Mouse (Mus musculus): ENCODE measurements around the gene Rnf166.

Rnf166 gene

GRCm38 (mm10) chr8:122437708-122438331, 38.0 kb downstream of the Rnf166 start:
- DNase-seq = no peak

GRCm38 (mm10) chr8:122436586-122437125, 39.2 kb downstream of the Rnf166 start:
- DNase-seq = no peak

GRCm38 (mm10) chr8:122436146-122436545, 39.7 kb downstream of the Rnf166 start:
- no peak for DNase-seq

- DNase-seq = no peak
These were observed 40.5 kb downstream of the Rnf166 start for GRCm38 (mm10) chr8:122435375-122435774.

DNA sequence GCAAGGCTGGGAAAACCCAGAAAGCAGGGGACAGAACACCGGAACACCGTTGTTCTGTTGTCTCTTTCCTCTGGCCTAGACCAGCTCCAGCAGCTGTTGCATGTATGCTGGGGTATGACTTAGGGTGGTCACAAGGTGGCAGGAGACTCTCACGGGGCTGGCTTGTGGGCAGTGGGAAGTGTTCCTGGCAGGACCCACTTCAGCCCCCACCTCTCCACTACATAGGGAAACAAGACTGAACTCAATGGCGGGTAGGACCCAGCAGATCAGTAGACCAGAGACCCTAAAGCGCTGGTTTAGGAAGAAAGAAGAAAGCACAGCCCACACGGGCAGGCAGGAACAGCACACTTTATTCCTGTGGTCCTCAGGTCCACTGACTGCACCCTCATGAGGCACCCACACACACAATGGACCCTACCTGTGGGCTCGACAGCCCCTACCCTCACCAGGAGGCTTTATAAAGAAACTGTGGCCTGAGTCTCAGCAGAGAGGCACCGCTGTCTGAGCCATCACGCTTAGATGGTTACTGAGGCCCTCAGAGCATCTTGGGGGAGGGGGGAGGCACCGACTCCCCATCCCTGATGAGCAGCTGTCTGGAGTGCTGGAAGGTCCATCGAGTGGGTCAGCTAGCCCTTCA, 42.5 kb downstream of the Rnf166 start:
- no peak for DNase-seq

GRCm38 (mm10) chr8:122432443-122433268, 43.2 kb downstream of the Rnf166 start, which contains the start of gene Cyba:
Gene Cyba (minus strand): TSS chr8:122432930.
- DNase-seq = no peak

DNA sequence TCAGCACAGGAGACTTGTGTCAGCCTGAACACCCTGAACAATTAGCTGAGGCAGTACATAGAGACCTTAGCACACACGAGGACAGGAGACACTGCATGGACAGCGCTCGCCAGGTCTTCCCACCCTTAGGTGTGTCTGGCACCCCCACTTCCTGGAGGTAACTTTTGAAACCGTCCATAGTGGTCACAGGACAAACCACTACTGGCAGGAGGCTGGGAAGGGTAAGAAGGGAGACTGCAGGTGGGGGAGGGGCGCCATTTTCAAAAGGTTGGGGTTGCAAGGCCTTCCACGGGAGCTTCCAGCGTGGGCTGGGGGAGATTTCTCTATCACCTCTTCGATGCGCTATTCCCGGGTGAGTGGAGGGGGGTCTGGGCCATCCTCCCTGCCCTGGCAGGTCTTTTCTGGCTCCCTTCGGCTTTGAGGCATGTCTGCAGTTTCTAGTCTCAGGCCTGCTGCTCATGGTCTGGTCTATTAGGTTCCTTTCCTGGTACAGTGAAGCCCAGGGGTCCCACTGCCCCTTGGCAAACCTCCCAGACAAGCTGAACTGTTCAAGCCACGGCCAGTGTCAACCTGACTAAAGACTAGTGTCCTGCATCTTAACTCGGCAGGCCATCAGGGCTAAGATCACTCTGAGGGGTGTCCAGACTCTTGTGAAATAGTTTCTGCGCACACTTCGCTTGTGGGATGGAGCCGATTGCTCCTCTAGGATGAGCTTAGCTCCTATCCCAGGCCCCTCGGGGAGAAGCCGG, 44.0 kb downstream of the Rnf166 start:
- no peak for DNase-seq

DNA sequence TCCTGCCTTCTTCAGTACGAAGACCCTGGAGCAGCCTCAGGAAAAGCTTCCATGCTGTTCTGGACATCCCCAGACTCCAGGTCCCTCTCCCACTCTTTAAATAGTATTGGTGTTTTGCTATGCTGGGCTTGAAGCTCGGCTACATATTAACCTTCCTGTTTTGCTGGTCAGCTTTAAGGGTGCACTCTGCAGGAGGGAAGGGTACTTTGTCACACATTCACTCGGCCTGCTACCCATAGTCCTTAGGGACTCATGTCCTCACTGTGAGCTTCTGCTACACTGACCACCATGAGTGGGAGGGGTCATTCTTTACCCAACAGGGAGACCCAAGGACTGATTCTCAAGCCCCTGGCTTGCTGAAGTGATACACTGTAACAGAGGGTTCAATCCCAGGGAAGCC, 45.2 kb downstream of the Rnf166 start:
- no peak for DNase-seq

- DNase-seq = no peak
These were observed 45.7 kb downstream of the Rnf166 start for GRCm38 (mm10) chr8:122430058-122430636.

GRCm38 (mm10) chr8:122428163-122428562, 47.7 kb downstream of the Rnf166 start:
- no peak for DNase-seq

DNA sequence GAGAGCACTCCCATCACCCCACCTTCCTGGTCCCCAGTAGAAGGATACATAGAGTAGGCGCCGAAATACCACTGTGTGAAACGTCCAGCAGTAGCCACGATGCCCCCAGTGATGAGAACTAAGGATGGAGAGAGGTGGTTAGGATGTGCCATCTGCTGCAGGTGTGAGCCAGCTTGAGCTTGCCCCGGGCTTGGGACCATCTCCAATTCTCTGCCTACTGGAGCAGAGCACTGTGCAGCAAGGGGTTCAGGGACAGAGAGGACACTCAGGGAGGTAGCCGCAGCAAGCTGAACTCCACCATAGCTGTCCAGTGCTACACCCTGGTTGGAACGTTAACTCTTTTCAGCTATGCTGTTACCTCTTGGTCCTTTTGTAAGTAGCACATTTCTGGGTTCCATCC, 48.3 kb downstream of the Rnf166 start:
- no peak for DNase-seq

DNA sequence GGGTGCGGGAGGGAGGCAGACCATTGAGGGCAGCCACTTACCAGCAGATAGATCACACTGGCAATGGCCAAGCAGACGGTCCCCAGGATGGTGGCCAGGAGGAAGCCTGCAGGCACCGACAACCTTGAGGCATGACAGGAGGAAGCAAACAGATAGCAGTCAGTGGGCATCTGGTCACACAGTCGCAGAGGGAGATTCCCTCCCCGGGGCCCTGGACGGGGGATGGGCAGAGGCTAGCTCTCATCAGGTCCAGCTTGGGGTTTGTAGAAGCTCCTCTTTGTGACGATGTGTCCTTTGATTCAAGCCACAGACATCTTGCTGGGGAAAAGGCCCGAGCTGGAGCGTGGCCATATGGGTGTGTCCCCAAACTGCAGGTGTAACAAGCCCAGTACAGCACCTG, 49.7 kb downstream of the Rnf166 start:
- no peak for DNase-seq

- DNase-seq = no peak
These were observed 52.2 kb downstream of the Rnf166 start for GRCm38 (mm10) chr8:122423659-122424058.

DNA sequence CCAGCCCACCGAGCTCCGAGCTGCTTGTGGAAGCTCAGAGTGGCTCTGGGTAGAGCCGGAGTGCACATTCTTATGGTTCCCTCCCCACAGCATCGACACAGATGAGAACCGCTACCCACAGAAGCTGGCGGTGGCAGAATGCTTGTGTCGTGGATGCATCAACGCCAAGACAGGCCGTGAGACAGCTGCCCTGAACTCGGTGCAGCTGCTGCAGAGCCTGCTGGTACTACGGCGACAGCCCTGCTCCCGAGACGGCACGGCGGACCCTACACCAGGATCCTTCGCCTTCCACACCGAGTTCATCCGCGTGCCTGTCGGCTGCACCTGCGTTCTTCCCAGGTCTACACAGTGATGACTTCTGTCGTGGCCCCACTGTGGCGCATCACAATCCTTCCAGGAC, 52.6 kb downstream of the Rnf166 start:
- no peak for DNase-seq

- DNase-seq = no peak
These were observed 54.3 kb downstream of the Rnf166 start, which contains the start of gene Il17c for GRCm38 (mm10) chr8:122421376-122422070. Gene Il17c (plus strand): TSS chr8:122422020.

DNA sequence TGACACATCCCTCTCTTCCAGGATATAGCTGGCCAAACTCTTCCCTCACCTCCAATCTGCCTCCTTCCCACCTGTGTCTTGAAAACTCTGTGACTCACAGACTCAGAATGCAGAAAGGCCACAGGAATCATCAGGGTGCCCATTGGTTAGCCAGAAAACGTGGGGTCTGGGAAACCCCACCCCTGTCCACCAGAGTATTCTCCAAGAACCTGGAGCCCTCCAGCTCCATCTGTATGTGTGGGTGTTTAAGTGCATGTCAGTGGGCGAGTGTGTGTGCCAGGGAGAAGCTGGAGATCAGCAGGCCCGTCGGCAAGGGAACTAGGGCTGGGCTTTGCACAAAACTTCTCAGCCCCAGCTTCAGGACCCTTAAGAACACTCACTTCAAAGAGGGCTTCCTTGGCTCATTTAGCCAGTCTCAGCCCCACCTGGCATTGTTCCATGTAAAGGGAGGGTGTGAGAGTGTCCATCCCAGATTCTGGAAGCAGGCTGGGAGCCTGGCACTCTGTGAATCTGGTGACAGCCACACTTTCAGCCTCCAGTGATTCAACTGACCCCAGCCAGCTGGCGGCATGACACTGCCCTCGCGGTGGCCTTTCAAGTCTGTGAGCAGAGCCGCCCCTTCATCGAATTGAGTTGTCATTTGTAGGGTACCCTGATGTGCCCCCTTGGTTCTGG, 55.8 kb downstream of the Rnf166 start:
- no peak for DNase-seq
